In genomic region chr1:62747421-62748111, GRCm38 (mm10) we compare ENCODE assay signal across 13 mouse cellular contexts. TPM values are rescaled to one million over a fixed set of nuclear protein-coding genes. Genes with fewer than 3 reads are reported as not detected.
A peak's percentile ranks its signal among the peaks of the same experiment; 100 is the strongest.
DNase-seq lines count a peak whose midpoint lies in the region; ATAC-seq and TF ChIP-seq lines count a peak whose summit lies in the region.
"Had no signal": no experiment of that assay in that cellular context is flagged by ENCODE, and none has a peak within 500 bp of the region (broad histone marks: within the 10 kb centered on the region; RNA-seq: fewer than 3 reads in every experiment).

No protein-coding gene starts in this region.

- peaks cover 30% of the 10 kb centered on the region for H3K4me1 ChIP-seq in heart, embryonic 12.5 days (replicated peaks)
- H3K4me1 ChIP-seq in lung, postnatal 0 days (ENCODE audit: insufficient read depth, low read depth, low read length) = no peaks in the 10 kb centered on the region; the same call in 1 of the 2 replicates
- peaks cover 41% of the 10 kb centered on the region for H3K4me1 ChIP-seq in midbrain, embryonic 13.5 days (replicated peaks)

- H3K36me3 ChIP-seq in heart, embryonic 12.5 days = 0 out of 2 replicates have a peak, but pooled peaks cover 3% of the 10 kb centered on the region
- peaks cover 21% of the 10 kb centered on the region for H3K36me3 ChIP-seq in lung, postnatal 0 days (ENCODE audit: insufficient read depth, low read length)
- H3K36me3 ChIP-seq in midbrain, embryonic 13.5 days = peaks cover 29% of the 10 kb centered on the region

- no peaks in the 10 kb centered on the region for H3K27me3 ChIP-seq in heart, embryonic 12.5 days (replicated peaks)
- H3K27me3 ChIP-seq in lung, postnatal 0 days (replicated peaks; ENCODE audit: insufficient read depth, low read length) = no peaks in the 10 kb centered on the region
- H3K27me3 ChIP-seq in midbrain, embryonic 13.5 days = peaks cover 67% of the 10 kb centered on the region

- TF ChIP-seq EP300 in lung, postnatal 0 days (IDR thresholded peaks at IDR 0.05) = no peak

- peak; percentile 52 for DNase-seq in adrenal gland, postnatal 10 days
- DNase-seq in adrenal gland, postnatal 4 days (ENCODE audit: low spot score in 2 of 2) = no peak
- DNase-seq in heart, adult 8-10 months (ENCODE audit: low spot score) = peak; percentile 73
- DNase-seq in lung, postnatal 0 days (ENCODE audit: low spot score) = peak; percentile 33
- no peak for DNase-seq in lung, postnatal 36 days
- DNase-seq: layer of hippocampus, postnatal 36 days; liver, postnatal 0 days; right cerebral cortex, postnatal 14 days; thymus, adult 2 months had no signal

- ATAC-seq in heart, embryonic 12.5 days (ENCODE audit: insufficient number of reproducible peaks, low FRiP score) = no peak
- peak; percentile 38 for ATAC-seq in lung, postnatal 0 days
- ATAC-seq in midbrain, embryonic 13.5 days = no peak
- no peak for ATAC-seq in activated CD4-positive, CD25-positive, alpha-beta regulatory T cell, adult 4 months
- ATAC-seq: liver, postnatal 0 days had no signal

- no peak for TF ChIP-seq CTCF in lung, postnatal 0 days (IDR thresholded peaks at IDR 0.05)

- WGBS in heart, embryonic 12.5 days = 44% methylated on average over 10 of the region's 10 CpGs
- WGBS in lung, postnatal 0 days = 27% methylated on average over 10 of the region's 10 CpGs
- WGBS in midbrain, embryonic 13.5 days = 74% methylated on average over 10 of the region's 10 CpGs

- H3K9ac ChIP-seq in heart, embryonic 12.5 days = no peak overlapping the region
- no peak overlapping the region for H3K9ac ChIP-seq in lung, postnatal 0 days (replicated peaks; ENCODE audit: low read depth)
- no peak overlapping the region for H3K9ac ChIP-seq in midbrain, embryonic 13.5 days (replicated peaks)
- H3K9ac ChIP-seq: liver, postnatal 0 days had no signal

- H3K9me3 ChIP-seq in heart, embryonic 12.5 days (replicated peaks) = no peaks in the 10 kb centered on the region
- H3K9me3 ChIP-seq in lung, postnatal 0 days (ENCODE audit: low read length) = no peaks in the 10 kb centered on the region
- no peaks in the 10 kb centered on the region for H3K9me3 ChIP-seq in midbrain, embryonic 13.5 days

- H3K27ac ChIP-seq in heart, embryonic 12.5 days (ENCODE audit: poor library complexity, severe bottlenecking) = no peak overlapping the region
- H3K27ac ChIP-seq in lung, postnatal 0 days (ENCODE audit: low read length) = no peak overlapping the region
- H3K27ac ChIP-seq in midbrain, embryonic 13.5 days = no peak overlapping the region

- no peak overlapping the region for H3K4me2 ChIP-seq in heart, embryonic 12.5 days
- H3K4me2 ChIP-seq in lung, postnatal 0 days (replicated peaks; ENCODE audit: low read depth, low read length) = no peak overlapping the region
- no peak overlapping the region for H3K4me2 ChIP-seq in midbrain, embryonic 13.5 days (replicated peaks)

- no peak overlapping the region for H3K4me3 ChIP-seq in heart, embryonic 12.5 days
- no peak overlapping the region for H3K4me3 ChIP-seq in lung, postnatal 0 days (ENCODE audit: low read depth, low read length)
- H3K4me3 ChIP-seq in midbrain, embryonic 13.5 days (replicated peaks) = no peak overlapping the region
- H3K4me3 ChIP-seq: erythroblast, embryonic 14.5 days had no signal

RNA-seq across cellular contexts. Expression of gene Nrp2, which starts 44.5 kb away (rescaled TPM):
- total RNA-seq in adrenal gland, postnatal 10 days (2021) = 10 to 100 TPM; 43.2 to 58.5 TPM
- total RNA-seq in adrenal gland, postnatal 4 days (2021) = 10 to 100 TPM; 42.5 to 51.6 TPM
- total RNA-seq in heart, adult 8-10 months (2022) = 10 to 100 TPM; 13.2 to 30.0 (median 26.7) TPM
- polyA plus RNA-seq in heart, embryonic 12.5 days (2016; fragmentation: Nextera tagmentation; extraction: Ambion mirVana) = 6.0 and 6.2 TPM in 2 replicates
- polyA plus RNA-seq in lung, postnatal 0 days (2015; fragmentation: Nextera tagmentation; extraction: Ambion mirVana) = 14.0 and 17.5 TPM in 2 replicates
- polyA plus RNA-seq in midbrain, embryonic 13.5 days (2015; fragmentation: Nextera tagmentation; extraction: Ambion mirVana) = 15.9 and 18.7 TPM in 2 replicates
- polyA plus RNA-seq in activated CD4-positive, CD25-positive, alpha-beta regulatory T cell, adult 4 months (2017; shearing (Covaris generic)) = under 1 TPM in 1 of 2 experiments, not detected in 1; 0.19 TPM

Comparison
In these comparisons a context has a peak if more than half of its experiments do, and no peak if none do; other contexts are left out.
1. DNase-seq: peak in adrenal gland, postnatal 10 days (single experiment), heart, adult 8-10 months (single experiment) and lung, postnatal 0 days (single experiment); none in adrenal gland, postnatal 4 days (0 of 2) and lung, postnatal 36 days (single experiment).